Mouse (Mus musculus) left cerebral cortex, postnatal 36 days (tissue): ENCODE results near the gene Cbx8. TPM values are rescaled to one million over a fixed set of nuclear protein-coding genes. Genes with fewer than 3 reads are reported as not detected.
A peak's percentile ranks its signal among the peaks of the same experiment; 100 is the strongest.

ENCODE experiments used
- DNase-seq, 2 experiments: peaks; one replicate each; pipeline ENCODE4 v3.0.0; 2021 to 2022; ENCODE audit warnings: low spot score in 2 of 2, mixed read lengths in 1 of 2
- intact Hi-C: fragments of 180-260 bp; cut with DNase I; formaldehyde crosslinking; loops from one replicate; pipeline ENCODE4 v1.15.1; 2025
- total RNA-seq, 2 experiments: library from RNA; stranded (reverse); gene quantifications; 2 replicates each; pipeline ENCODE4 v1.2.3; 2021

Cbx8 gene
- total RNA-seq, 2 experiments from 2014 or later = 12.3 to 16.0 TPM

DNA sequence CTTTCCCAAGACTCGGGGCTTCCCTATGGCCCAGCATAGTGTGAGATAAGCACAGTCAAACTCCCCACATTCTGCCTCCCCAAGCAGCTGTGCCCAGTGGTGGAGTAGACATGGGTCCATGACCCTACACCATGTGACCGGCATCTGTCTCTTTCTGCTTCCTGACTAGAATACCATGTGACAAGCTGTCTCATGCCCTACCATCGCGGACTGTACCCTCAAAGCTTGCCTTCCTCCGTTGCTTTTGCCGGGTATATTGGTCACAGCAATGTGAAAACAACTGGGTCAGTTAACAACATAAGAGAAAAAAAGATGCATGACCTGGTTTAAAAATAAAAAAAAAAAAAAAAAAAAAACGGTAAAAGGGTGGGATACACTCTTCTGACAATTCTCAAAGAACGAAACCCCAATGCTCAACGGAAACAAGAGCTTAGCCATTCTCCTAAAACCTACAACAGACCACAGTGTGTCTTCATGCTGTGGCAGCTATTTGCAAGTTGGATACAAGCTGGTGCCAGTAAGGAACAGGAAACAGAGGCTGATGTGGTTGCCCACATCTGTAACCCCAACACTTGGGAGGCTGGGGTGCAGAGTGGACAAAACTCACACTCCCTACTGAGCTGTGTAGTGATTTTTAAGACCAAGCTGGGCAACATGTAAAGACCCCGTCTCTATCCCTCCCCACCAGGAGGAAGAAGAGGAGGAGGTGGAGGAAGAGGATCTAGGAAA lies 35.1 kb downstream of the Cbx8 start:
- intact Hi-C loops = no loop called here
- no peak for DNase-seq

DNA sequence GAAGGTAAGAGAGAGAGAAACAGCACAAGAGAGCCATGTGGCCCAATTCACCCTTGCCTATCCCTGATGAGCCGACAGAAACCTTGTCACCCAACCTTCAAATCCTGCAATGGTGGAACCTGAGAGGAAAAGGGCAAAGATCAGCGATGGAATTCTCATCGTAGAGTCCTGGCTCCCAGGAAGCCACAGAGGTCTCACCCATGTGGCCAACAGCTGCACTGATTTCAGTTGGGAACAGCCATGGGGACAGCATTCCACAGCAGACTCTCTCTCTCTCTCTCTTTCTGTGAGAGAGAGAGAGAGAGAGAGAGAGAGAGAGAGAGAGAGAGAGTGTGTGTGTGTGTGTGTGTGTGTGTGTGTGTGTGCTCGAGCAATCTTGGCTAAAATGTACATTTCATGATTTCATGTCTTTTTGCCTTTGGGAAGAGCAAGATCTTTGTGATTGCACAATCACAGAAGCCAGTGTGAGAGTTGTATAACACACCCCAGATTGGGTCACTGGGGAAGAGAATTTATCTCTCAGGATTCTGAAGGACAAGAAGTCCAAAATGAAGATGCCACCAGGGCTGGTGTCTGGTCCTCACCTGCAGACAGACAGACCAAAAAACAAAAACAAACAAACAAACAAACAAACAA lies 39.2 kb downstream of the Cbx8 start:
- no peak for DNase-seq

GRCm38 (mm10) chr11:119000877-119001276 lies 39.9 kb downstream of the Cbx8 start:
- no peak for DNase-seq
- intact Hi-C loops = no loop called here

More for the DNA sequence above, 39.2 kb downstream of the Cbx8 start:
- intact Hi-C loops = no loop called here

DNA sequence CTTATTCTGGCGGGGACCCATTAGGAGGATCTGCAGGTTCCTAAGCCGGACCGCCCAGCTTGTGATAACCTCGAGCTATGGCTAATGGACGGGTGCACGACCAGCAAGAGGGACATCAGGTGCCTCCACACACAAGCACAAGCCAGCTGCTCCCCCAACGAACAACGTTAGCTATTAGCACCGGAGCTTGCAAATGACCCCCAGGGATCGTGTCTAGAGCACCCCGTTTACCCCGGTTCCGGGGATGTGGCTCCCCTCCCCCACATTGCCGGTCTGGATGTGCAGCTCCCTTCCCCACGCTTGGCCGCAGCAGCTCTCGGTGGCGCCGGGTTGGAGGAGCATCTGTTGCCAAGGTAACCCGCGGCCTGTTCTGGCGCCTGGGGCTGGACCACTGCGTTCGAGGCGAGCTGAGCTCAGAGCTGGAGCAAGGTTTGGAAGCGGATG lies 41.4 kb downstream of the Cbx8 start:
- DNase-seq = peak; percentile 32 to 33
- intact Hi-C loops = loop anchor here (2.0 to 5.0 kb wide), 2 partner anchors 23 to 38 kb away; partner anchors contain the start of gene Cbx2

GRCm38 (mm10) chr11:118998540-118999265 lies 42.1 kb downstream of the Cbx8 start:
- peak; percentile 83 to 84 for DNase-seq
- intact Hi-C loops = loop anchor here (2.0 to 5.0 kb wide), 2 partner anchors 24 to 39 kb away; partner anchors contain the start of gene Cbx2

- intact Hi-C loops = loop anchor here (5.0 kb wide), 1 partner anchor 40 kb away; no protein-coding TSS in a partner anchor
- no peak for DNase-seq
Measured at GRCm38 (mm10) chr11:118997182-118997581, 43.6 kb downstream of the Cbx8 start.

- intact Hi-C loops = loop anchor here (5.0 kb wide), 1 partner anchor 42 kb away; no protein-coding TSS in a partner anchor
- no peak for DNase-seq
Measured at GRCm38 (mm10) chr11:118995448-118995847, 45.3 kb downstream of the Cbx8 start.

DNA sequence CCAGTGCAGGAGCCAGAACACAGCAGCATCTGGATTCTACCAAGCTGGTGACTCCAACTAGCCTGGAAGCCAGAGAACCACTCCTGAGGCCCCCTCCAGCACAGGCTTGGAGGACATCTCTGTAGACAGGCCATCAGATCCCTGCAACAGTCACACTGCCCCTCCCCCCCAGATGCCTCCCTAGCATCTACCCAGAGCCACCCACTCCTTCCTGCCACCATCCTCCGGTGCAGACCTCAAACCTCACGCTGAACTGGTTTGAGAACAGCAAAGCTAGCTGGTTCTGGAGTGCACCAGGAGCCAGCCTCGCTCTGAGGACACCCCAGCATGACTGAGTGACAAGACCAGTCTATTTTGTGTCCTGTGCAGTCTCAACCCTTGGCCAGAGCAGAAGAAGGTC lies 48.0 kb downstream of the Cbx8 start:
- DNase-seq = no peak

DNA sequence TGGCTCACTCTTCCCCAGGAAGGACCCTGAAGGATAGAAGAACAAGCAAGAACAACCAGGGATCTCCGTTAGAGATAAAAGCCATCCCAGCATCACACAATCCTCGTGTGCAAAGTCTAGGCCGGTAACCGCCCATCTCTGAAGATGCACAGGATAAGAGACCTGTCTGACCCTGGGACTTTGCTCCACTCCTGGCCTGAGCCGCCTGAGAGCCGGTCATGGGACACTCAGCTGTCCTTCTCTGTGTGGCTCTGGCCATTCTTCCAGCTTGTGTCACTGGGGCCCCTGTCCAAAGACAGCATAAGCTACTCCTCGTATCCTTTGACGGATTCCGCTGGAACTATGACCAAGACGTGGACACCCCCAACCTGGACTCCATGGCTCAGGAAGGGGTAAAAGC lies 52.8 kb downstream of the Cbx8 start, which contains the start of gene Enpp7:
Gene Enpp7, plus strand, starts transcription at position 190 of the 400 bp plus-strand sequence.
- intact Hi-C loops = no loop called here

More for the DNA sequence above, 48.0 kb downstream of the Cbx8 start:
- intact Hi-C loops = no loop called here

More for the DNA sequence above, 52.8 kb downstream of the Cbx8 start, which contains the start of gene Enpp7:
- DNase-seq = no peak

Other genes starting within 250 kb of the Cbx8 start
- gene Rbfox3, start 129.4 kb downstream of the Cbx8 start, total RNA-seq = 100 to 1,000 TPM; 350 to 371 TPM
- gene Enpp7, start 52.8 kb downstream of the Cbx8 start, total RNA-seq = not detected
- gene Cbx2, start 18.0 kb downstream of the Cbx8 start, total RNA-seq = 1 to 10 TPM; 2.6 to 2.7 TPM
- 10 to 100 TPM; 60.9 to 68.6 TPM for gene Cbx4, start 45.3 kb upstream of the Cbx8 start, total RNA-seq
- 10 to 100 TPM; 30.5 to 36.2 TPM for gene Tbc1d16, start 187.5 kb upstream of the Cbx8 start, total RNA-seq
- 1 to 10 TPM; 1.1 to 1.3 TPM for gene Ccdc40, start 187.6 kb upstream of the Cbx8 start, total RNA-seq
- 100 to 1,000 TPM; 220 to 253 TPM for gene Gaa, start 226.9 kb upstream of the Cbx8 start, total RNA-seq